Mouse (Mus musculus): ENCODE measurements around the gene Rbm4b.

GRCm38 (mm10) chr19:4793281-4793830, 37.1 kb downstream of the Rbm4b start:
- no peak for TF ChIP-seq CTCF (IDR thresholded peaks at IDR 0.05; ENCODE audit: control insufficient read depth, insufficient read depth, insufficient replicate concordance, low read depth, low read length)
- TF ChIP-seq POLR2A (IDR thresholded peaks at IDR 0.05; ENCODE audit: control insufficient read depth, low read depth, low read length): no peak
